Mouse (Mus musculus): ENCODE measurements around the gene Nop10.

Gene Nop10

GRCm38 (mm10) chr2:112309161-112309600, 47.5 kb downstream of the Nop10 start:
- in situ Hi-C loops (cut with MboI, MseI): no loop called here

All from T-helper 17 cell (primary cell).